ENCODE assay signal across 8 mouse cellular contexts in genomic region chr4:124861283-124862188, GRCm38 (mm10). TPM values are rescaled to one million over a fixed set of nuclear protein-coding genes. Genes with fewer than 3 reads are reported as not detected.
DNase-seq lines count a peak whose midpoint lies in the region; ATAC-seq and TF ChIP-seq lines count a peak whose summit lies in the region.

Gene Maneal, minus strand, starts transcription at chr4:124862171.

- no peak within 1 kb of the TSS for H3K9ac ChIP-seq in lung, embryonic 16.5 days (ENCODE audit: low read length)
- H3K9ac ChIP-seq in hindbrain, embryonic 14.5 days, result peak within 1 kb of the TSS; percentile 90
- no peak within 1 kb of the TSS for H3K9ac ChIP-seq in liver, embryonic 16.5 days (ENCODE audit: low read depth, low read length)

- WGBS in lung, embryonic 16.5 days, result 5% methylated on average over 62 of the region's 77 CpGs
- WGBS in hindbrain, embryonic 14.5 days, result 2% methylated on average over 49 of the region's 77 CpGs
- 4% methylated on average over 62 of the region's 77 CpGs for WGBS in liver, embryonic 16.5 days (ENCODE audit: insufficient replicate concordance)
- 4% methylated on average over 60 of the region's 77 CpGs for WGBS in lung, adult 2 months

- DNase-seq in cerebellum, adult 11-12 months, result peak; percentile 48
- no peak for DNase-seq in lung, postnatal 36 days
- no peak for DNase-seq in hindbrain, embryonic 14.5 days (ENCODE audit: low spot score)
- DNase-seq in urinary bladder, postnatal 14 days (ENCODE audit: low spot score), result no peak
- DNase-seq in lung, adult 2 months, result no peak

- no peaks in the 10 kb centered on the region for H3K4me1 ChIP-seq in lung, embryonic 16.5 days (replicated peaks; ENCODE audit: control insufficient read depth, insufficient read depth, low read length)
- peaks cover 20% of the 10 kb centered on the region for H3K4me1 ChIP-seq in hindbrain, embryonic 14.5 days (replicated peaks; ENCODE audit: control insufficient read depth, insufficient read depth, low read length)
- no peaks in the 10 kb centered on the region for H3K4me1 ChIP-seq in liver, embryonic 16.5 days (ENCODE audit: control insufficient read depth, low read depth, low read length)
- H3K4me1 ChIP-seq in lung, adult 2 months (ENCODE audit: control insufficient read depth, insufficient read depth, low read length), result no peaks in the 10 kb centered on the region

- ATAC-seq in cerebellum, adult (ENCODE audit: insufficient number of reproducible peaks, low FRiP score, low TSS enrichment), result no peak
- ATAC-seq in lung, embryonic 16.5 days (ENCODE audit: low read depth), result peak; percentile 22; the same call in 1 of the 2 replicates
- peak; percentile 77 for ATAC-seq in hindbrain, embryonic 14.5 days (ENCODE audit: low FRiP score)
- ATAC-seq in liver, embryonic 16.5 days (ENCODE audit: low read depth), result no peak

- TF ChIP-seq POLR2A in lung, adult 2 months (IDR thresholded peaks at IDR 0.05; ENCODE audit: borderline replicate concordance, extremely low read depth, low read depth, low read length), result no peak

- H3K4me3 ChIP-seq in lung, embryonic 16.5 days (ENCODE audit: low read length), result peak within 1 kb of the TSS; percentile 49
- H3K4me3 ChIP-seq in hindbrain, embryonic 14.5 days (replicated peaks; ENCODE audit: low read length), result peak within 1 kb of the TSS; percentile 74
- H3K4me3 ChIP-seq in liver, embryonic 16.5 days (ENCODE audit: low read depth, low read length), result peak within 1 kb of the TSS; percentile 21; the same call in 1 of the 2 replicates
- H3K4me3 ChIP-seq in lung, adult 2 months (replicated peaks; ENCODE audit: extremely low read depth, low read depth, low read length), result no peak within 1 kb of the TSS

- peak within 1 kb of the TSS; percentile 59 for H3K4me2 ChIP-seq in lung, embryonic 16.5 days (ENCODE audit: low read depth, low read length)
- peak within 1 kb of the TSS; percentile 74 for H3K4me2 ChIP-seq in hindbrain, embryonic 14.5 days (replicated peaks)
- 0 out of 2 replicates have a peak within 1 kb of the TSS, but pooled peaks have one; percentile 9 for H3K4me2 ChIP-seq in liver, embryonic 16.5 days (ENCODE audit: low read depth, low read length)

- no peaks in the 10 kb centered on the region for H3K9me3 ChIP-seq in lung, embryonic 16.5 days (ENCODE audit: control insufficient read depth, low read length)
- no peaks in the 10 kb centered on the region for H3K9me3 ChIP-seq in hindbrain, embryonic 14.5 days (ENCODE audit: control insufficient read depth, low read length)
- no peaks in the 10 kb centered on the region for H3K9me3 ChIP-seq in liver, embryonic 16.5 days (replicated peaks; ENCODE audit: control insufficient read depth, low read length)

- peaks cover 25% of the 10 kb centered on the region for H3K27me3 ChIP-seq in lung, embryonic 16.5 days (ENCODE audit: control insufficient read depth, insufficient read depth, low read depth, low read length)
- no peaks in the 10 kb centered on the region for H3K27me3 ChIP-seq in hindbrain, embryonic 14.5 days (ENCODE audit: control insufficient read depth, insufficient read depth, low read length)
- peaks cover 34% of the 10 kb centered on the region for H3K27me3 ChIP-seq in liver, embryonic 16.5 days (ENCODE audit: control insufficient read depth, insufficient read depth, low read depth, low read length)

- H3K36me3 ChIP-seq in lung, embryonic 16.5 days (ENCODE audit: control insufficient read depth, insufficient read depth, low read length), result no peaks in the 10 kb centered on the region
- peaks cover 36% of the 10 kb centered on the region for H3K36me3 ChIP-seq in hindbrain, embryonic 14.5 days (replicated peaks; ENCODE audit: control insufficient read depth, insufficient read depth)
- no peaks in the 10 kb centered on the region for H3K36me3 ChIP-seq in liver, embryonic 16.5 days (ENCODE audit: control insufficient read depth, insufficient read depth)

- TF ChIP-seq CTCF in lung, adult 2 months (IDR thresholded peaks at IDR 0.05; ENCODE audit: insufficient read depth, low read length), result no peak

- H3K27ac ChIP-seq in lung, embryonic 16.5 days (ENCODE audit: low read length), result no peak within 1 kb of the TSS
- peak within 1 kb of the TSS; percentile 83 for H3K27ac ChIP-seq in hindbrain, embryonic 14.5 days
- no peak within 1 kb of the TSS for H3K27ac ChIP-seq in liver, embryonic 16.5 days (ENCODE audit: low read length)

RNA-seq across cellular contexts. Expression of gene Maneal, which starts in this region (rescaled TPM):
- polyA plus RNA-seq in lung, embryonic 16.5 days (2015; fragmentation: Nextera tagmentation; extraction: Ambion mirVana), result 0.18 and 0.33 TPM in 2 replicates
- polyA plus RNA-seq in hindbrain, embryonic 14.5 days (2014; fragmentation: Nextera tagmentation; extraction: Ambion mirVana), result 16.9 and 17.6 TPM in 2 replicates
- 0.02 TPM in 1 of 2 replicates, not detected in the other for polyA plus RNA-seq in liver, embryonic 16.5 days (2015; fragmentation: Nextera tagmentation; extraction: Ambion mirVana)
- polyA plus RNA-seq in lung, adult 2 months (2012; rRNA removed), result 0.29 and 0.32 TPM in 2 replicates

Comparison
In these comparisons a context has a peak if more than half of its experiments do, and no peak if none do; other contexts are left out.
1. RNA of gene Maneal (polyA plus RNA-seq): 16.9 to 17.6 TPM in hindbrain, embryonic 14.5 days; 0.18 to 0.33 TPM in lung, embryonic 16.5 days, 0.29 to 0.32 TPM in lung, adult 2 months and 0.02 TPM in liver, embryonic 16.5 days; every median in the first group is over 10 times any median in the second.
2. Peak in ATAC-seq, H3K4me3 ChIP-seq and H3K4me2 ChIP-seq in lung, embryonic 16.5 days; RNA of the gene not detected or under 1 TPM.
3. H3K4me2 ChIP-seq: peak in every context shown above with its lines; median percentile 74 in hindbrain, embryonic 14.5 days; 59 in lung, embryonic 16.5 days; 9 in liver, embryonic 16.5 days.